Mouse (Mus musculus) large intestine, adult 2 months (tissue): ENCODE data around the gene Nyx. TPM values are rescaled to one million over a fixed set of nuclear protein-coding genes. Genes with fewer than 3 reads are reported as not detected.
"Not testable (repeated sequence)": the region's sequence is repeated elsewhere in the genome, so short reads cannot be mapped to it uniquely, and the experiment has no call there.

Source experiments
- DNase-seq: peaks from one replicate; pipeline ENCODE4 v3.0.0-alpha.2; 2012; ENCODE audit warnings: low read depth, low spot score
- WGBS: fragments of 180-500 bp; shearing (Covaris S2); methylation state at CpG from one replicate; pipeline ENCODE4 v1.1.7; 2018; 5-methylcytosine and 5-hydroxymethylcytosine counted together
- polyA plus RNA-seq: library from polyadenylated mRNA; depleted of rRNA; stranded (reverse); fragments of >200 nt; gene quantifications from 2 replicates; pipeline ENCODE4 v1.2.3, GENCODE M21; 2012; rRNA removed

Nyx gene
- 0.30 and 0.56 TPM in 2 replicates for polyA plus RNA-seq

- DNase-seq, result no peak
- 91% methylated on average over 3 of the region's 3 CpGs for WGBS
Observed at GRCm38 (mm10) chrX:13465810-13466209, at the start of gene Nyx. Nyx (plus strand) TSS chrX:13466110.

- 57% methylated on average over 4 of the region's 4 CpGs for WGBS
Observed at GRCm38 (mm10) chrX:13422047-13422446, 43.9 kb upstream of the Nyx start.

GRCm38 (mm10) chrX:13431421-13431820, 34.5 kb upstream of the Nyx start:
- DNase-seq, result no peak
- 72% methylated on average over 6 of the region's 6 CpGs for WGBS

More at GRCm38 (mm10) chrX:13422047-13422446, 43.9 kb upstream of the Nyx start:
- no peak for DNase-seq

GRCm38 (mm10) chrX:13436042-13436441, 29.9 kb upstream of the Nyx start:
- not testable (repeated sequence) for DNase-seq
- WGBS, result 92% methylated on average over 2 of the region's 2 CpGs

GRCm38 (mm10) chrX:13456544-13456943, 9.4 kb upstream of the Nyx start:
- not testable (repeated sequence) for DNase-seq
- WGBS, result 82% methylated on average over 9 of the region's 9 CpGs

GRCm38 (mm10) chrX:13458766-13459165, 7.1 kb upstream of the Nyx start:
- DNase-seq, result no peak
- 82% methylated on average over 1 of the region's 1 CpGs for WGBS

- DNase-seq, result peak; percentile 51
- 22% methylated on average over 46 of the region's 46 CpGs for whole genome bisulfite sequencing
Observed at GRCm38 (mm10) chrX:13461266-13462261, 4.3 kb upstream of the Nyx start.

- 56% methylated on average over 2 of the region's 2 CpGs for WGBS
- peak; percentile 25 for DNase-seq
Observed at GRCm38 (mm10) chrX:13462982-13463517, 2.9 kb upstream of the Nyx start.

- 82% methylated on average over 2 of the region's 2 CpGs for WGBS
- no peak for DNase-seq
Observed at GRCm38 (mm10) chrX:13466681-13467080, 771 bp downstream of the Nyx start.

- WGBS, result 65% methylated on average over 6 of the region's 6 CpGs
- no peak for DNase-seq
Observed at GRCm38 (mm10) chrX:13467121-13467571, 1.2 kb downstream of the Nyx start.

- peak; percentile 25 for DNase-seq
- WGBS, result 49% methylated on average over 9 of the region's 9 CpGs
Observed at GRCm38 (mm10) chrX:13469160-13470116, 3.5 kb downstream of the Nyx start.

- no peak for DNase-seq
- WGBS, result 86% methylated on average over 3 of the region's 3 CpGs
Observed at GRCm38 (mm10) chrX:13471925-13472324, 6.0 kb downstream of the Nyx start.

- WGBS, result 82% methylated on average over 4 of the region's 4 CpGs
- DNase-seq, result no peak
Observed at GRCm38 (mm10) chrX:13472751-13473225, 6.9 kb downstream of the Nyx start.

GRCm38 (mm10) chrX:13475382-13475781, 9.5 kb downstream of the Nyx start:
- DNase-seq, result no peak
- WGBS, result 71% methylated on average over 1 of the region's 1 CpGs

GRCm38 (mm10) chrX:13477596-13477995, 11.7 kb downstream of the Nyx start:
- 72% methylated on average over 2 of the region's 2 CpGs for WGBS
- no peak for DNase-seq

GRCm38 (mm10) chrX:13478298-13478697, 12.4 kb downstream of the Nyx start:
- WGBS, result 50% methylated on average over 5 of the region's 5 CpGs
- DNase-seq, result no peak

- no peak for DNase-seq
Observed at GRCm38 (mm10) chrX:13479570-13479969, 13.7 kb downstream of the Nyx start.

GRCm38 (mm10) chrX:13482576-13482975, 16.7 kb downstream of the Nyx start:
- DNase-seq, result no peak
- WGBS, result 38% methylated on average over 1 of the region's 1 CpGs

GRCm38 (mm10) chrX:13484447-13484846, 18.5 kb downstream of the Nyx start:
- no peak for DNase-seq

- DNase-seq, result no peak
- WGBS, result 54% methylated on average over 3 of the region's 3 CpGs
Observed at GRCm38 (mm10) chrX:13489001-13489400, 23.1 kb downstream of the Nyx start.
